Mouse (Mus musculus) embryonic facial prominence, embryonic 13.5 days (tissue): ENCODE data around the gene Tgfbr3. TPM values are rescaled to one million over a fixed set of nuclear protein-coding genes. Genes with fewer than 3 reads are reported as not detected.

ENCODE experiments used
- ATAC-seq: fragments of 200-750 bp; cut with Nextera tagmentation; 2 replicates; pipeline ENCODE4 v1.8.0; 2017; ENCODE audit warnings: low read depth; ENCODE audit not compliant: insufficient number of reproducible peaks, insufficient read depth, low FRiP score, low TSS enrichment
- H3K27ac ChIP-seq: fragments of 300-500 bp; sonication (generic); 2 replicates; pipeline ENCODE4 v1.5.1; 2015; ENCODE audit warnings: moderate library complexity, mild to moderate bottlenecking, inconsistent platforms
- H3K27me3 ChIP-seq: fragments of 300-500 bp; sonication (generic); 2 replicates; pipeline ENCODE4 v1.6.1; 2015; ENCODE audit warnings: mild to moderate bottlenecking, inconsistent platforms
- H3K36me3 ChIP-seq: fragments of 300-500 bp; sonication (generic); 2 replicates; pipeline ENCODE4 v1.6.1; 2015; ENCODE audit warnings: mild to moderate bottlenecking, inconsistent platforms
- H3K4me1 ChIP-seq: fragments of 300-500 bp; sonication (generic); 2 replicates; pipeline ENCODE4 v1.6.1; 2015; ENCODE audit warnings: inconsistent platforms
- H3K4me2 ChIP-seq: fragments of 300-500 bp; sonication (generic); 2 replicates; pipeline ENCODE4 v1.6.1; 2015; ENCODE audit warnings: moderate library complexity, mild to moderate bottlenecking, inconsistent platforms
- H3K4me3 ChIP-seq: fragments of 300-500 bp; sonication (generic); 2 replicates; pipeline ENCODE4 v1.5.1; 2015; ENCODE audit warnings: mild to moderate bottlenecking, inconsistent platforms
- H3K9ac ChIP-seq: fragments of 300-500 bp; sonication (generic); 2 replicates; pipeline ENCODE4 v1.6.1; 2015; ENCODE audit warnings: mild to moderate bottlenecking, inconsistent platforms
- H3K9me3 ChIP-seq: fragments of 300-500 bp; sonication (generic); 2 replicates; pipeline ENCODE4 v1.6.1; 2016; ENCODE audit warnings: inconsistent platforms
- WGBS: fragments of 180-500 bp; shearing (Covaris S2); methylation state at CpG from one replicate; pipeline ENCODE4 v1.1.7; 2015; ENCODE audit warnings: mixed read lengths; 5-methylcytosine and 5-hydroxymethylcytosine counted together
- polyA plus RNA-seq: library from polyadenylated mRNA; unstranded; fragments of >200 nt; fragmentation: Nextera tagmentation; extraction: Ambion mirVana; gene quantifications from 2 replicates; pipeline ENCODE4 v1.2.1, GENCODE M21; 2015

Gene Tgfbr3
- polyA plus RNA-seq, 1 experiment from 2014 or later = 35.9 TPM

- H3K4me1 ChIP-seq = peaks cover 55% of the 10 kb centered on the region
- H3K27me3 ChIP-seq = no peaks in the 10 kb centered on the region
- peaks cover 18% of the 10 kb centered on the region for H3K36me3 ChIP-seq
- no peak overlapping the region for H3K27ac ChIP-seq
- no peak overlapping the region for H3K4me2 ChIP-seq
- H3K4me3 ChIP-seq = no peak overlapping the region
- no peak overlapping the region for H3K9ac ChIP-seq
- WGBS = 93% methylated on average over 3 of the region's 3 CpGs
- no peaks in the 10 kb centered on the region for H3K9me3 ChIP-seq
- no peak for ATAC-seq
Observed at GRCm38 (mm10) chr5:107156096-107156495, 133.3 kb downstream of the Tgfbr3 start.

- Histone ChIP-seq H3K4me3 (no peak overlapping the region), H3K9me3 (no peaks in the 10 kb centered on the region), H3K4me1 (peaks cover 61% of the 10 kb centered on the region), H3K36me3 (peaks cover 18% of the 10 kb centered on the region), H3K4me2 (no peak overlapping the region), H3K9ac (no peak overlapping the region), H3K27ac (no peak overlapping the region), H3K27me3 (no peaks in the 10 kb centered on the region)
- 71% methylated on average over 4 of the region's 4 CpGs for WGBS
- peak; percentile 59; the same call in 1 of the 2 replicates for ATAC-seq
Observed at GRCm38 (mm10) chr5:107152989-107153388, 136.4 kb downstream of the Tgfbr3 start.

GRCm38 (mm10) chr5:107151320-107151719, 138.1 kb downstream of the Tgfbr3 start:
- 0 out of 2 replicates have a peak, but pooled peaks have one; percentile 28 for ATAC-seq
- H3K4me2 ChIP-seq = peak overlapping the region; percentile 2; the same call in 1 of the 2 replicates
- no peaks in the 10 kb centered on the region for H3K9me3 ChIP-seq
- no peak overlapping the region for H3K4me3 ChIP-seq
- H3K27ac ChIP-seq = peak overlapping the region; percentile 68
- H3K9ac ChIP-seq = peak overlapping the region; percentile 32; the same call in 1 of the 2 replicates
- H3K27me3 ChIP-seq = no peaks in the 10 kb centered on the region
- H3K4me1 ChIP-seq = peaks cover 62% of the 10 kb centered on the region
- WGBS = 40% methylated on average over 3 of the region's 3 CpGs
- H3K36me3 ChIP-seq = peaks cover 18% of the 10 kb centered on the region

GRCm38 (mm10) chr5:107150555-107151312, 138.7 kb downstream of the Tgfbr3 start:
- peaks cover 18% of the 10 kb centered on the region for H3K36me3 ChIP-seq
- H3K9ac ChIP-seq = peak overlapping the region; percentile 32; the same call in 1 of the 2 replicates
- H3K4me2 ChIP-seq = peak overlapping the region; percentile 2; the same call in 1 of the 2 replicates
- no peaks in the 10 kb centered on the region for H3K9me3 ChIP-seq
- 40% methylated on average over 9 of the region's 9 CpGs for WGBS
- H3K4me1 ChIP-seq = peaks cover 65% of the 10 kb centered on the region
- no peaks in the 10 kb centered on the region for H3K27me3 ChIP-seq
- H3K4me3 ChIP-seq = no peak overlapping the region
- no peak for ATAC-seq
- peak overlapping the region; percentile 68 for H3K27ac ChIP-seq

- WGBS = 19% methylated on average over 13 of the region's 13 CpGs
- ATAC-seq = no peak
- peak overlapping the region; percentile 75 for H3K27ac ChIP-seq
- H3K9me3 ChIP-seq = no peaks in the 10 kb centered on the region
- H3K36me3 ChIP-seq = peaks cover 8% of the 10 kb centered on the region
- no peaks in the 10 kb centered on the region for H3K27me3 ChIP-seq
- no peak overlapping the region for H3K4me3 ChIP-seq
- H3K4me2 ChIP-seq = no peak overlapping the region
- no peak overlapping the region for H3K9ac ChIP-seq
- H3K4me1 ChIP-seq = peaks cover 71% of the 10 kb centered on the region
Observed at GRCm38 (mm10) chr5:107147951-107148766, 141.3 kb downstream of the Tgfbr3 start.

- no peak for ATAC-seq
- no peaks in the 10 kb centered on the region for H3K27me3 ChIP-seq
- H3K4me2 ChIP-seq = no peak overlapping the region
- peak overlapping the region; percentile 75; the same call in 1 of the 2 replicates for H3K27ac ChIP-seq
- H3K4me3 ChIP-seq = no peak overlapping the region
- H3K9ac ChIP-seq = no peak overlapping the region
- H3K4me1 ChIP-seq = peaks cover 71% of the 10 kb centered on the region
- H3K36me3 ChIP-seq = peaks cover 7% of the 10 kb centered on the region; the same call in 1 of the 2 replicates
- H3K9me3 ChIP-seq = no peaks in the 10 kb centered on the region
Observed at GRCm38 (mm10) chr5:107147413-107147812, 142.0 kb downstream of the Tgfbr3 start.

- Histone ChIP-seq H3K36me3 (peaks cover 14% of the 10 kb centered on the region), H3K9me3 (no peaks in the 10 kb centered on the region), H3K9ac (no peak overlapping the region), H3K4me2 (no peak overlapping the region), H3K27ac (no peak overlapping the region), H3K27me3 (no peaks in the 10 kb centered on the region), H3K4me3 (no peak overlapping the region), H3K4me1 (peaks cover 58% of the 10 kb centered on the region)
- 49% methylated on average over 11 of the region's 11 CpGs for WGBS
- no peak for ATAC-seq
Observed at GRCm38 (mm10) chr5:107146111-107146616, 143.3 kb downstream of the Tgfbr3 start.

- peaks cover 22% of the 10 kb centered on the region for H3K36me3 ChIP-seq
- ATAC-seq = no peak
- H3K27me3 ChIP-seq = no peaks in the 10 kb centered on the region
- H3K4me1 ChIP-seq = peaks cover 48% of the 10 kb centered on the region
- no peak overlapping the region for H3K27ac ChIP-seq
- H3K9ac ChIP-seq = no peak overlapping the region
- WGBS = 86% methylated on average over 4 of the region's 4 CpGs
- no peak overlapping the region for H3K4me2 ChIP-seq
- H3K9me3 ChIP-seq = no peaks in the 10 kb centered on the region
- H3K4me3 ChIP-seq = no peak overlapping the region
Observed at GRCm38 (mm10) chr5:107145125-107145524, 144.3 kb downstream of the Tgfbr3 start.

GRCm38 (mm10) chr5:107144263-107144843, 145.1 kb downstream of the Tgfbr3 start:
- no peak overlapping the region for H3K4me3 ChIP-seq
- 64% methylated on average over 9 of the region's 9 CpGs for WGBS
- H3K9ac ChIP-seq = no peak overlapping the region
- no peaks in the 10 kb centered on the region for H3K27me3 ChIP-seq
- no peaks in the 10 kb centered on the region for H3K9me3 ChIP-seq
- no peak overlapping the region for H3K4me2 ChIP-seq
- peaks cover 40% of the 10 kb centered on the region for H3K4me1 ChIP-seq
- ATAC-seq = no peak
- no peak overlapping the region for H3K27ac ChIP-seq
- H3K36me3 ChIP-seq = peaks cover 29% of the 10 kb centered on the region

- no peak for ATAC-seq
- Histone ChIP-seq H3K36me3 (peaks cover 38% of the 10 kb centered on the region), H3K4me1 (peaks cover 32% of the 10 kb centered on the region), H3K4me2 (no peak overlapping the region), H3K27ac (no peak overlapping the region), H3K4me3 (no peak overlapping the region), H3K27me3 (no peaks in the 10 kb centered on the region), H3K9me3 (no peaks in the 10 kb centered on the region), H3K9ac (no peak overlapping the region)
- WGBS = 70% methylated on average over 5 of the region's 5 CpGs
Observed at GRCm38 (mm10) chr5:107143406-107143805, 146.0 kb downstream of the Tgfbr3 start.

GRCm38 (mm10) chr5:107142791-107143190, 146.6 kb downstream of the Tgfbr3 start:
- WGBS = 88% methylated on average over 5 of the region's 5 CpGs
- peaks cover 42% of the 10 kb centered on the region for H3K36me3 ChIP-seq
- H3K4me3 ChIP-seq = no peak overlapping the region
- H3K4me1 ChIP-seq = peaks cover 26% of the 10 kb centered on the region
- no peak overlapping the region for H3K4me2 ChIP-seq
- no peak overlapping the region for H3K9ac ChIP-seq
- no peak for ATAC-seq
- no peak overlapping the region for H3K27ac ChIP-seq
- no peaks in the 10 kb centered on the region for H3K27me3 ChIP-seq
- no peaks in the 10 kb centered on the region for H3K9me3 ChIP-seq
